ENCODE assay signal across 22 mouse cellular contexts in genomic region chr19:17069067-17069466, GRCm38 (mm10).
DNase-seq lines count a peak whose midpoint lies in the region; ATAC-seq and TF ChIP-seq lines count a peak whose summit lies in the region.
"Had no signal": no experiment of that assay in that cellular context is flagged by ENCODE, and none has a peak within 500 bp of the region (broad histone marks: within the 10 kb centered on the region; RNA-seq: fewer than 3 reads in every experiment).

No protein-coding gene starts in this region.

- intact Hi-C loops in left cerebral cortex, adult 2 months (cut with DNase I), result no loop called here

- DNase-seq in heart, adult 11 months, result peak; percentile 21
- DNase-seq in heart, adult 8-10 months (ENCODE audit: low spot score), result no peak
- peak; percentile 6 for DNase-seq in midbrain, embryonic 11.5 days (ENCODE audit: low spot score, missing footprints)
- DNase-seq in left cerebral cortex, adult 2 months (ENCODE audit: extremely low spot score in 1 of 2, low spot score in 2 of 2), result no peak
- DNase-seq in retina, postnatal 1 day, result no peak
- DNase-seq: adrenal gland, adult 2 months; adrenal gland, adult 8-10 months; adrenal gland, postnatal 10 days; adrenal gland, postnatal 14 days; adrenal gland, postnatal 25 days; adrenal gland, postnatal 36 days; B cell, adult 2 months; cerebellum, adult 11 months; cerebellum, adult 11-12 months had no signal

- ATAC-seq in midbrain, embryonic 11.5 days (ENCODE audit: low FRiP score), result no peak
- no peak for ATAC-seq in midbrain, embryonic 16.5 days
- peak; percentile 67 for ATAC-seq in common myeloid progenitor, adult 5-6 weeks (replicated peaks; ENCODE audit: low read depth, poor library complexity, severe bottlenecking)
- peak; percentile 50 for ATAC-seq in megakaryocyte progenitor cell, adult 5-6 weeks (replicated peaks; ENCODE audit: poor library complexity)
- ATAC-seq: activated CD4-positive, CD25-positive, alpha-beta regulatory T cell, adult 4 months; CD4-positive, CD25-positive, alpha-beta regulatory T cell, adult 4 months; Patski had no signal

- H3K9me3 ChIP-seq in midbrain, embryonic 11.5 days (ENCODE audit: control insufficient read depth, low read length), result no peaks in the 10 kb centered on the region
- no peaks in the 10 kb centered on the region for H3K9me3 ChIP-seq in midbrain, embryonic 16.5 days (replicated peaks; ENCODE audit: control insufficient read depth, low read length, poor library complexity, severe bottlenecking)
- H3K9me3 ChIP-seq: G1E had no signal

- H3K27me3 ChIP-seq in midbrain, embryonic 11.5 days (ENCODE audit: control insufficient read depth, insufficient read depth, low read length), result no peaks in the 10 kb centered on the region
- no peaks in the 10 kb centered on the region for H3K27me3 ChIP-seq in midbrain, embryonic 16.5 days (ENCODE audit: control insufficient read depth, insufficient read depth, low read depth, low read length)
- H3K27me3 ChIP-seq: CH12.LX, Patski had no signal

- 84% methylated on average over 7 of the region's 7 CpGs for WGBS in midbrain, embryonic 11.5 days
- 92% methylated on average over 7 of the region's 7 CpGs for WGBS in midbrain, embryonic 16.5 days

- no peak overlapping the region for H3K4me2 ChIP-seq in midbrain, embryonic 11.5 days
- no peak overlapping the region for H3K4me2 ChIP-seq in midbrain, embryonic 16.5 days (ENCODE audit: low read length)

- H3K9ac ChIP-seq in midbrain, embryonic 11.5 days (ENCODE audit: low read length), result no peak overlapping the region
- no peak overlapping the region for H3K9ac ChIP-seq in midbrain, embryonic 16.5 days (ENCODE audit: low read depth, low read length)

- H3K4me1 ChIP-seq in midbrain, embryonic 11.5 days (ENCODE audit: control insufficient read depth, insufficient read depth, low read length), result no peaks in the 10 kb centered on the region
- H3K4me1 ChIP-seq in midbrain, embryonic 16.5 days (ENCODE audit: control insufficient read depth, insufficient read depth, low read length), result no peaks in the 10 kb centered on the region

- no peak overlapping the region for H3K4me3 ChIP-seq in midbrain, embryonic 11.5 days (ENCODE audit: low read depth, low read length)
- no peak overlapping the region for H3K4me3 ChIP-seq in midbrain, embryonic 16.5 days (ENCODE audit: low read depth, low read length)
- H3K4me3 ChIP-seq in left cerebral cortex, adult 2 months, result no peak overlapping the region

- TF ChIP-seq CTCF in left cerebral cortex, adult 2 months (IDR thresholded peaks at IDR 0.05), result no peak

- H3K36me3 ChIP-seq in midbrain, embryonic 11.5 days (ENCODE audit: control insufficient read depth, insufficient read depth, low read length), result no peaks in the 10 kb centered on the region
- H3K36me3 ChIP-seq in midbrain, embryonic 16.5 days (ENCODE audit: control insufficient read depth, insufficient read depth, low read length), result no peaks in the 10 kb centered on the region
- H3K36me3 ChIP-seq: G1E had no signal

- no peak overlapping the region for H3K27ac ChIP-seq in midbrain, embryonic 11.5 days (ENCODE audit: low read depth, low read length)
- no peak overlapping the region for H3K27ac ChIP-seq in midbrain, embryonic 16.5 days (ENCODE audit: low read length)
- no peak overlapping the region for H3K27ac ChIP-seq in left cerebral cortex, adult 2 months

Comparison
In these comparisons a context has a peak if more than half of its experiments do, and no peak if none do; other contexts are left out.
1. DNase-seq: peak in heart, adult 11 months (single experiment) and midbrain, embryonic 11.5 days (single experiment); none in heart, adult 8-10 months (single experiment), left cerebral cortex, adult 2 months (0 of 2) and retina, postnatal 1 day (single experiment).
2. ATAC-seq: peak in common myeloid progenitor, adult 5-6 weeks (single experiment) and megakaryocyte progenitor cell, adult 5-6 weeks (single experiment); none in midbrain, embryonic 11.5 days (single experiment) and midbrain, embryonic 16.5 days (single experiment).